Mouse (Mus musculus): Measurements from ENCODE around the gene Agrn. TPM values are rescaled to one million over a fixed set of nuclear protein-coding genes. Genes with fewer than 3 reads are reported as not detected.
A peak's percentile ranks its signal among the peaks of the same experiment; 100 is the strongest.
"Not testable (repeated sequence)": the region's sequence is repeated elsewhere in the genome, so short reads cannot be mapped to it uniquely, and the experiment has no call there.

The Agrn gene
- polyA plus RNA-seq, 1 experiment from 2014 or later = 55.4 TPM

GRCm38 (mm10) chr4:156177630-156178029 is 19.7 kb downstream of the Agrn start:
- Histone ChIP-seq H3K9me3 (replicated peaks) (no peaks in the 10 kb centered on the region), H3K27me3 (ENCODE audit: low read depth, poor library complexity, severe bottlenecking) (no peaks in the 10 kb centered on the region), H3K27ac (replicated peaks) (no peak overlapping the region), H3K4me1 (peaks cover 16% of the 10 kb centered on the region), H3K4me3 (no peak overlapping the region), H3K36me3 (peaks cover 100% of the 10 kb centered on the region)
- DNase-seq (ENCODE audit: low spot score) = no peak
- WGBS = 94% methylated on average over 9 of the region's 9 CpGs

GRCm38 (mm10) chr4:156171828-156172227 is 25.5 kb downstream of the Agrn start:
- H3K4me1 ChIP-seq = no peaks in the 10 kb centered on the region
- 97% methylated on average over 11 of the region's 11 CpGs for WGBS

GRCm38 (mm10) chr4:156169129-156169528 is 28.2 kb downstream of the Agrn start:
- peaks cover 100% of the 10 kb centered on the region for H3K36me3 ChIP-seq
- peak; percentile 10 for DNase-seq (ENCODE audit: low spot score)
- 97% methylated on average over 10 of the region's 10 CpGs for WGBS
- H3K27me3 ChIP-seq (ENCODE audit: low read depth, poor library complexity, severe bottlenecking) = no peaks in the 10 kb centered on the region
- H3K9me3 ChIP-seq (replicated peaks) = no peaks in the 10 kb centered on the region
- H3K27ac ChIP-seq (replicated peaks) = no peak overlapping the region
- no peaks in the 10 kb centered on the region for H3K4me1 ChIP-seq
- H3K4me3 ChIP-seq = no peak overlapping the region

More at GRCm38 (mm10) chr4:156171828-156172227, 25.5 kb downstream of the Agrn start:
- Histone ChIP-seq H3K36me3 (peaks cover 100% of the 10 kb centered on the region), H3K9me3 (replicated peaks) (no peaks in the 10 kb centered on the region), H3K27ac (replicated peaks) (no peak overlapping the region), H3K27me3 (ENCODE audit: low read depth, poor library complexity, severe bottlenecking) (no peaks in the 10 kb centered on the region), H3K4me3 (no peak overlapping the region)
- DNase-seq (ENCODE audit: low spot score) = no peak

- WGBS = 93% methylated on average over 8 of the region's 8 CpGs
- Histone ChIP-seq H3K36me3 (peaks cover 100% of the 10 kb centered on the region), H3K4me3 (no peak overlapping the region), H3K27ac (replicated peaks) (no peak overlapping the region), H3K27me3 (ENCODE audit: low read depth, poor library complexity, severe bottlenecking) (no peaks in the 10 kb centered on the region), H3K4me1 (no peaks in the 10 kb centered on the region), H3K9me3 (replicated peaks) (no peaks in the 10 kb centered on the region)
- no peak for DNase-seq (ENCODE audit: low spot score)
These were observed 28.7 kb downstream of the Agrn start for GRCm38 (mm10) chr4:156168611-156169010.

- Histone ChIP-seq H3K9me3 (replicated peaks) (peaks cover 18% of the 10 kb centered on the region), H3K27ac (replicated peaks) (no peak overlapping the region), H3K36me3 (peaks cover 99% of the 10 kb centered on the region), H3K4me1 (no peaks in the 10 kb centered on the region), H3K4me3 (no peak overlapping the region), H3K27me3 (ENCODE audit: low read depth, poor library complexity, severe bottlenecking) (no peaks in the 10 kb centered on the region)
- WGBS = 91% methylated on average over 9 of the region's 9 CpGs
- DNase-seq (ENCODE audit: low spot score) = no peak
These were observed 30.8 kb downstream of the Agrn start for GRCm38 (mm10) chr4:156166477-156166876.

GRCm38 (mm10) chr4:156154771-156155170 is 42.5 kb downstream of the Agrn start:
- Histone ChIP-seq H3K27me3 (ENCODE audit: low read depth, poor library complexity, severe bottlenecking) (no peaks in the 10 kb centered on the region), H3K4me3 (no peak overlapping the region), H3K4me1 (no peaks in the 10 kb centered on the region), H3K9me3 (replicated peaks) (peaks cover 31% of the 10 kb centered on the region), H3K36me3 (no peaks in the 10 kb centered on the region), H3K27ac (replicated peaks) (no peak overlapping the region)
- no peak for DNase-seq (ENCODE audit: low spot score)
- 92% methylated on average over 3 of the region's 3 CpGs for WGBS

GRCm38 (mm10) chr4:156150887-156151286 is 46.4 kb downstream of the Agrn start:
- WGBS = 89% methylated on average over 10 of the region's 10 CpGs
- H3K9me3 ChIP-seq (replicated peaks) = peaks cover 14% of the 10 kb centered on the region
- not testable (repeated sequence) for H3K27me3 ChIP-seq (ENCODE audit: low read depth, poor library complexity, severe bottlenecking); DNase-seq (ENCODE audit: low spot score); H3K36me3 ChIP-seq; H3K4me3 ChIP-seq; H3K27ac ChIP-seq (replicated peaks); H3K4me1 ChIP-seq

- 94% methylated on average over 30 of the region's 30 CpGs for whole genome bisulfite sequencing
- DNase-seq (ENCODE audit: low spot score) = no peak
- H3K4me3 ChIP-seq = no peak overlapping the region
- peaks cover 12% of the 10 kb centered on the region for H3K9me3 ChIP-seq (replicated peaks)
- H3K36me3 ChIP-seq = no peaks in the 10 kb centered on the region
- H3K27ac ChIP-seq (replicated peaks) = no peak overlapping the region
- H3K4me1 ChIP-seq = no peaks in the 10 kb centered on the region
- H3K27me3 ChIP-seq (ENCODE audit: low read depth, poor library complexity, severe bottlenecking) = no peaks in the 10 kb centered on the region
These were observed 60.8 kb downstream of the Agrn start for GRCm38 (mm10) chr4:156136285-156137100.

GRCm38 (mm10) chr4:156135801-156136200 is 61.5 kb downstream of the Agrn start:
- no peak overlapping the region for H3K4me3 ChIP-seq
- H3K9me3 ChIP-seq (replicated peaks) = peaks cover 12% of the 10 kb centered on the region
- no peaks in the 10 kb centered on the region for H3K4me1 ChIP-seq
- no peak overlapping the region for H3K27ac ChIP-seq (replicated peaks)
- 94% methylated on average over 14 of the region's 14 CpGs for WGBS
- no peaks in the 10 kb centered on the region for H3K36me3 ChIP-seq
- no peaks in the 10 kb centered on the region for H3K27me3 ChIP-seq (ENCODE audit: low read depth, poor library complexity, severe bottlenecking)
- DNase-seq (ENCODE audit: low spot score) = no peak

GRCm38 (mm10) chr4:156135112-156135511 is 62.2 kb downstream of the Agrn start:
- DNase-seq (ENCODE audit: low spot score) = no peak
- peaks cover 12% of the 10 kb centered on the region for H3K9me3 ChIP-seq (replicated peaks)
- H3K4me1 ChIP-seq = no peaks in the 10 kb centered on the region
- H3K36me3 ChIP-seq = no peaks in the 10 kb centered on the region
- no peak overlapping the region for H3K27ac ChIP-seq (replicated peaks)
- H3K4me3 ChIP-seq = no peak overlapping the region
- H3K27me3 ChIP-seq (ENCODE audit: low read depth, poor library complexity, severe bottlenecking) = no peaks in the 10 kb centered on the region
- WGBS = 94% methylated on average over 13 of the region's 13 CpGs

- Histone ChIP-seq H3K4me1 (no peaks in the 10 kb centered on the region), H3K9me3 (replicated peaks) (peaks cover 11% of the 10 kb centered on the region), H3K27ac (replicated peaks) (no peak overlapping the region; the same call in 1 of the 2 replicates), H3K4me3 (no peak overlapping the region), H3K36me3 (no peaks in the 10 kb centered on the region), H3K27me3 (ENCODE audit: low read depth, poor library complexity, severe bottlenecking) (no peaks in the 10 kb centered on the region)
- 84% methylated on average over 12 of the region's 12 CpGs for WGBS
- no peak for DNase-seq (ENCODE audit: low spot score)
These were observed 63.2 kb downstream of the Agrn start for GRCm38 (mm10) chr4:156133943-156134605.

- 70% methylated on average over 5 of the region's 5 CpGs for WGBS
These were observed 64.0 kb downstream of the Agrn start for GRCm38 (mm10) chr4:156133334-156133733.

GRCm38 (mm10) chr4:156130940-156131339 is 66.3 kb downstream of the Agrn start:
- Histone ChIP-seq H3K9me3 (replicated peaks) (no peaks in the 10 kb centered on the region), H3K27ac (replicated peaks) (no peak overlapping the region), H3K4me1 (no peaks in the 10 kb centered on the region), H3K27me3 (ENCODE audit: low read depth, poor library complexity, severe bottlenecking) (no peaks in the 10 kb centered on the region), H3K36me3 (peaks cover 22% of the 10 kb centered on the region), H3K4me3 (no peak overlapping the region)
- WGBS = 82% methylated on average over 10 of the region's 10 CpGs
- DNase-seq (ENCODE audit: low spot score) = no peak

More at GRCm38 (mm10) chr4:156133334-156133733, 64.0 kb downstream of the Agrn start:
- no peak overlapping the region for H3K27ac ChIP-seq (replicated peaks)
- H3K36me3 ChIP-seq = no peaks in the 10 kb centered on the region; the same call in 1 of the 2 replicates
- no peak for DNase-seq (ENCODE audit: low spot score)
- H3K4me1 ChIP-seq = no peaks in the 10 kb centered on the region
- peaks cover 4% of the 10 kb centered on the region for H3K9me3 ChIP-seq (replicated peaks)
- H3K27me3 ChIP-seq (ENCODE audit: low read depth, poor library complexity, severe bottlenecking) = no peaks in the 10 kb centered on the region
- no peak overlapping the region for H3K4me3 ChIP-seq
